Mouse (Mus musculus) CH12.LX (cell line): ENCODE data around the gene Tmem165. TPM values are rescaled to one million over a fixed set of nuclear protein-coding genes. Genes with fewer than 3 reads are reported as not detected.

Source experiments
- DNase-seq: peaks from one replicate; pipeline ENCODE4 v3.0.0-alpha.2; 2013; ENCODE audit errors: extremely low read depth
- H3K27ac ChIP-seq: 2 replicates; pipeline ENCODE4 v1.5.1; 2012; ENCODE audit warnings: low read depth, mild to moderate bottlenecking, control low read depth, moderate library complexity; ENCODE audit not compliant: insufficient read depth
- H3K27me3 ChIP-seq: replicated peaks from 2 replicates; pipeline ENCODE3; 2012; ENCODE audit warnings: inconsistent platforms
- H3K36me3 ChIP-seq, 2 experiments: replicated peaks in 1 of 2; 2 replicates each; pipeline versions ENCODE3 to v1.6.1; 2012; ENCODE audit warnings: inconsistent platforms in 1 of 2, low read length in 1 of 2, mild to moderate bottlenecking in 1 of 2, mixed read lengths in 1 of 2, moderate library complexity in 1 of 2; ENCODE audit not compliant: control insufficient read depth in 1 of 2, insufficient read depth in 1 of 2
- H3K4me1 ChIP-seq, 2 experiments: 2 replicates each; pipeline ENCODE4 v1.6.1; 2012; ENCODE audit warnings: inconsistent platforms in 1 of 2, moderate library complexity in 1 of 2; ENCODE audit not compliant: insufficient read depth in 2 of 2, control insufficient read depth in 1 of 2
- H3K4me2 ChIP-seq: 2 replicates; pipeline ENCODE4 v1.6.1; 2012; ENCODE audit warnings: low read depth, mild to moderate bottlenecking, control low read depth; ENCODE audit not compliant: poor library complexity, insufficient read depth, severe bottlenecking
- H3K4me3 ChIP-seq, 3 experiments: fragments of 150-350 bp in 1 of 3; sonication (generic) in 1 of 3; replicated peaks in 1 of 3; 2 replicates each; pipeline versions ENCODE3 to v1.5.1; 2011 to 2012; ENCODE audit warnings: low read depth in 2 of 3, low read length in 2 of 3, mild to moderate bottlenecking in 2 of 3, moderate library complexity in 2 of 3, control low read depth in 1 of 3, improper control_type of control experiment in 1 of 3, inconsistent platforms in 1 of 3, mixed read lengths in 1 of 3; ENCODE audit not compliant: poor library complexity in 1 of 3
- H3K79me2 ChIP-seq: replicated peaks from 2 replicates; pipeline ENCODE4 v1.6.1; 2012; ENCODE audit warnings: mild to moderate bottlenecking, moderate library complexity; ENCODE audit not compliant: control insufficient read depth, poor library complexity, insufficient read depth, severe bottlenecking; ENCODE audit errors: extremely low read depth
- H3K9ac ChIP-seq: 2 replicates; pipeline ENCODE4 v1.6.1; 2012; ENCODE audit warnings: low read depth, mild to moderate bottlenecking, control low read depth, moderate library complexity; ENCODE audit not compliant: insufficient read depth
- H3K9me3 ChIP-seq: replicated peaks from 2 replicates; pipeline ENCODE3; 2012; ENCODE audit warnings: low read length, inconsistent platforms, mixed read lengths
- CHD1 ChIP-seq: IDR thresholded peaks from 2 replicates; pipeline ENCODE4 v1.6.1; 2012; ENCODE audit warnings: low read depth, low read length, improper control_type of control experiment, inconsistent platforms
- CHD2 ChIP-seq: IDR thresholded peaks from 2 replicates; pipeline ENCODE4 v1.6.1; 2011; ENCODE audit warnings: low read length, improper control_type of control experiment
- CTCF ChIP-seq, 2 experiments: IDR thresholded peaks in 1 of 2; conservative IDR thresholded peaks in 1 of 2; 2 replicates each; pipeline ENCODE4 v1.5.1; 2011 to 2012; ENCODE audit warnings: low read depth in 2 of 2, low read length in 2 of 2, improper control_type of control experiment in 1 of 2, inconsistent platforms in 1 of 2, mild to moderate bottlenecking in 1 of 2, moderate library complexity in 1 of 2
- E2F4 ChIP-seq: IDR thresholded peaks from 2 replicates; pipeline ENCODE4 v1.6.1; 2011; ENCODE audit warnings: low read depth, low read length, improper control_type of control experiment; ENCODE audit not compliant: insufficient replicate concordance
- ELF1 ChIP-seq: IDR thresholded peaks from 2 replicates; pipeline ENCODE4 v1.6.1; 2014; ENCODE audit warnings: low read depth, mild to moderate bottlenecking, inconsistent platforms, low read length, improper control_type of control experiment
- EP300 ChIP-seq: IDR thresholded peaks from 2 replicates; pipeline ENCODE4 v1.6.1; 2011; ENCODE audit warnings: low read length, improper control_type of control experiment
- IRF4 ChIP-seq: IDR thresholded peaks from 2 replicates; pipeline ENCODE4 v1.6.1; 2014; ENCODE audit warnings: low read depth, mild to moderate bottlenecking, inconsistent platforms, low read length, improper control_type of control experiment
- JUN ChIP-seq: IDR thresholded peaks from 2 replicates; pipeline ENCODE4 v1.6.1; 2011; ENCODE audit warnings: low read depth, mild to moderate bottlenecking, low read length, improper control_type of control experiment, moderate library complexity; ENCODE audit not compliant: insufficient read depth
- JUND ChIP-seq: conservative IDR thresholded peaks from 2 replicates; pipeline ENCODE4 v1.6.1; 2011; ENCODE audit warnings: low read depth, low read length, improper control_type of control experiment
- KAT2A ChIP-seq: IDR thresholded peaks from 2 replicates; pipeline ENCODE4 v1.6.1; 2012; ENCODE audit warnings: low read length, improper control_type of control experiment, inconsistent platforms; ENCODE audit not compliant: insufficient replicate concordance
- MAX ChIP-seq: IDR thresholded peaks from 2 replicates; pipeline ENCODE4 v1.6.1; 2011; ENCODE audit warnings: low read length, improper control_type of control experiment
- MAZ ChIP-seq: IDR thresholded peaks from 2 replicates; pipeline ENCODE4 v1.6.1; 2012; ENCODE audit warnings: low read depth, mild to moderate bottlenecking, inconsistent platforms, low read length, improper control_type of control experiment, moderate library complexity
- MEF2A ChIP-seq: IDR thresholded peaks from 2 replicates; pipeline ENCODE4 v1.6.1; 2014; ENCODE audit warnings: low read depth, mild to moderate bottlenecking, inconsistent platforms, low read length, improper control_type of control experiment, borderline replicate concordance
- MXI1 ChIP-seq: IDR thresholded peaks from 2 replicates; pipeline ENCODE4 v1.6.1; 2011; ENCODE audit warnings: mild to moderate bottlenecking, low read depth, low read length, improper control_type of control experiment
- NRF1 ChIP-seq: IDR thresholded peaks from 2 replicates; pipeline ENCODE4 v1.6.1; 2014; ENCODE audit warnings: low read depth, mild to moderate bottlenecking, inconsistent platforms, low read length, improper control_type of control experiment, moderate library complexity
- POLR2A ChIP-seq: IDR thresholded peaks from 2 replicates; pipeline ENCODE4 v1.6.1; 2011; ENCODE audit warnings: low read depth, mild to moderate bottlenecking, improper control_type of control experiment, low read length
- POLR2AphosphoS2 ChIP-seq: IDR thresholded peaks from 2 replicates; pipeline ENCODE4 v1.6.1; 2011; ENCODE audit warnings: low read depth, low read length, improper control_type of control experiment
- RCOR1 ChIP-seq: conservative IDR thresholded peaks from 2 replicates; pipeline ENCODE4 v1.6.1; 2012; ENCODE audit warnings: low read depth, mild to moderate bottlenecking, inconsistent platforms, low read length, improper control_type of control experiment
- SIN3A ChIP-seq: IDR thresholded peaks from 2 replicates; pipeline ENCODE4 v1.6.1; 2012; ENCODE audit warnings: low read length, improper control_type of control experiment, inconsistent platforms
- SMC3 ChIP-seq: IDR thresholded peaks from 2 replicates; pipeline ENCODE4 v1.6.1; 2011; ENCODE audit warnings: low read depth, low read length, improper control_type of control experiment
- TBP ChIP-seq: conservative IDR thresholded peaks from 2 replicates; pipeline ENCODE4 v1.6.1; 2011; ENCODE audit warnings: low read depth, low read length, improper control_type of control experiment
- TCF12 ChIP-seq: IDR thresholded peaks from 2 replicates; pipeline ENCODE4 v1.6.1; 2014; ENCODE audit warnings: low read depth, mild to moderate bottlenecking, inconsistent platforms, low read length, improper control_type of control experiment
- UBTF ChIP-seq: IDR thresholded peaks from 2 replicates; pipeline ENCODE4 v1.6.1; 2012; ENCODE audit warnings: low read depth, mild to moderate bottlenecking, inconsistent platforms, low read length, improper control_type of control experiment, moderate library complexity
- USF1 ChIP-seq: IDR thresholded peaks from 2 replicates; pipeline ENCODE4 v1.6.1; 2014; ENCODE audit warnings: low read depth, mild to moderate bottlenecking, inconsistent platforms, low read length, improper control_type of control experiment
- ZKSCAN1 ChIP-seq: IDR thresholded peaks from 2 replicates; pipeline ENCODE4 v1.6.1; 2012; ENCODE audit warnings: low read depth, inconsistent platforms, low read length, improper control_type of control experiment, borderline replicate concordance
- ZMIZ1 ChIP-seq: IDR thresholded peaks from 2 replicates; pipeline ENCODE4 v1.6.1; 2012; ENCODE audit warnings: low read depth, mild to moderate bottlenecking, inconsistent platforms, low read length, improper control_type of control experiment
- ZNF384 ChIP-seq: IDR thresholded peaks from 2 replicates; pipeline ENCODE4 v1.6.1; 2012; ENCODE audit warnings: low read depth, low read length, improper control_type of control experiment, inconsistent platforms
- dilution Hi-C: fragments of 300-500 bp; cut with MboI; formaldehyde crosslinking; loops from 2 replicates; pipeline ENCODE4 v1.14.3; 2020; ENCODE audit warnings: low sequenced_read_pairs; ENCODE audit not compliant: extremely low pct_unique_long_range_greater_than_20kb, extremely low pct_ligation_motif_present
- in situ Hi-C: fragments of 300-500 bp; cut with MboI; formaldehyde crosslinking; loops from 3 replicates; pipeline ENCODE4 v1.14.3; 2019; ENCODE audit warnings: low sequenced_read_pairs, low pct_ligation_motif_present, low pct_unique_long_range_greater_than_20kb, mixed read lengths
- polyA plus RNA-seq: library from polyadenylated mRNA; unstranded; fragments of >175 nt; gene quantifications from 2 replicates; pipeline ENCODE4 v1.2.1, GENCODE M21; 2012; ENCODE audit warnings: low read depth; ENCODE audit not compliant: insufficient read length
- total RNA-seq, 2 experiments: library from RNA; depleted of rRNA; stranded (reverse); fragments of 300-350 nt in 1 of 2; fragments of >200 nt in 1 of 2; gene quantifications; 2 replicates each; pipeline ENCODE4 v1.2.3; 2012 to 2014

Tmem165 gene
- total and polyA plus RNA-seq, 3 experiments = 64.2 to 144 (median 96.2) TPM

DNA sequence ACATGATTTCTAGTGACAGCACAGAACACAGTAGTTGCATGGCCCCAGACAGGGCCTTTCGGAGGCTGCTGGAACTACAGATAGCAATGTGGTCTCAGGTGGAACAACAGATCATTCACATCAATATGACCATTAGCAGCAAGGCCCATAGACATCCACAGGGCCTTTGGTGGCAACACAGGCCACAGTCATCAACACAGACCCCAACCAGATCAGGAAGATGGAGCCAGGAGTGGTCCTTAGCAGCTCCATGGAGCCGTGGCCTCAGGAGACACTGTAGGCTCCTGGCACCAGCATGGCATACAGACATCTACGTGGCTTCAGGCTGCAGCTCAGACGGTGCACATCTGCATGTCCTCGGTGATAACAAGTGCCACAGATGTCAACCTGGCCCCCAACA lies 20.8 kb upstream of the Tmem165 start:
- in situ Hi-C loops (no loop called here), dilution Hi-C loops (no loop called here)
- H3K4me2 ChIP-seq = no peak overlapping the region

DNA sequence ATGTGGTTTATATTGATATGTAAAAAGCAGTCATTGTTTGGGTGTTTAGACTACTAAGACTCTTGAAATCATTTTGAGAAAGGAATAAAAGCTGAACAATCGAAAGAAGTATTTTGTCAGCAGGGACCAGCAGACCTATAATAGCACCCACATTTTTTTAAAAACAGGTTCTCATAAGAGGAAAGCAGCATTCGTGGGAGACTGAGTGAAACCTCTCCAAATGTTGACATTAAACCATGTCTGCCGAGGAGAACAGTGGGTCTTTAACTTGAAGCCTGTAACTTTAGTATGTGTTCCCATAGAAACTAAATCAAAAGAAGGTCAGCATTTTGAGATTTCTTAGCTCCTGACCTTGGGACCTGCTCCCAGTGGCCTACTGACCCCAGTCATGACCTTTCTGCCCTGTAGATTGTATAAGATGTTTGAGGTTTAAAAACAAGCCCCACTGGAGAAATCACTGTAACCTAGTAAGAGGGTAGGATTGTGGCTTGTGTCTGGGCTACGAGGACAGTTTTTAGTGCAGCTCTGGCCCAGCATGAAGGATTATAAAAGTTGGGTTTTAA lies 19.8 kb upstream of the Tmem165 start:
- no peak overlapping the region for H3K4me3 ChIP-seq
- H3K27ac ChIP-seq = no peak overlapping the region
- H3K4me1 ChIP-seq = no peaks in the 10 kb centered on the region; a peak in 1 of 4 replicates
- dilution Hi-C loops (no loop called here), in situ Hi-C loops (no loop called here)
- H3K4me2 ChIP-seq = no peak overlapping the region
- no peak for TF ChIP-seq ZMIZ1
- no peak for TF ChIP-seq ZKSCAN1
- no peak for TF ChIP-seq POLR2AphosphoS2
- no peak for TF ChIP-seq TBP
- TF ChIP-seq ZNF384 = no peak
- TF ChIP-seq JUND = no peak
- TF ChIP-seq SIN3A = no peak
- no peak for TF ChIP-seq MXI1
- TF ChIP-seq SMC3 = no peak
- no peak for TF ChIP-seq IRF4
- no peak for TF ChIP-seq USF1
- no peak for TF ChIP-seq E2F4
- no peak for TF ChIP-seq CTCF (conservative IDR thresholded peaks at IDR 0.05 in 1 of 2, IDR thresholded peaks at IDR 0.05 in 1 of 2; ENCODE audit: low read depth in 2 of 2, low read length in 2 of 2)
- TF ChIP-seq RCOR1 = no peak
- TF ChIP-seq NRF1 = no peak
- TF ChIP-seq MEF2A = no peak
- no peak for TF ChIP-seq POLR2A
- no peak for TF ChIP-seq ELF1
- no peak for TF ChIP-seq JUN
- TF ChIP-seq UBTF = no peak
- no peaks in the 10 kb centered on the region for H3K36me3 ChIP-seq
- H3K9me3 ChIP-seq = no peaks in the 10 kb centered on the region
- no peaks in the 10 kb centered on the region for H3K79me2 ChIP-seq
- DNase-seq = no peak
- no peak overlapping the region for H3K9ac ChIP-seq
- H3K27me3 ChIP-seq = no peaks in the 10 kb centered on the region

More for the DNA sequence above, 20.8 kb upstream of the Tmem165 start:
- no peaks in the 10 kb centered on the region for H3K36me3 ChIP-seq
- no peaks in the 10 kb centered on the region for H3K9me3 ChIP-seq
- no peaks in the 10 kb centered on the region for H3K27me3 ChIP-seq
- no peak for DNase-seq
- TF ChIP-seq EP300 (no peak), MAZ (no peak), UBTF (no peak), MAX (no peak), ZMIZ1 (no peak), TCF12 (no peak), KAT2A (no peak), CHD2 (no peak), JUN (no peak), CHD1 (no peak)
- TF ChIP-seq, all 38 proteins: peak for 0
- H3K9ac ChIP-seq = no peak overlapping the region
- no peak overlapping the region for H3K4me3 ChIP-seq
- H3K27ac ChIP-seq = no peak overlapping the region
- H3K79me2 ChIP-seq = no peaks in the 10 kb centered on the region
- peaks cover 0 to 4% of the 10 kb centered on the region in 2 experiments; a peak in 2 of 4 replicates for H3K4me1 ChIP-seq
